Mouse (Mus musculus): ENCODE data around the gene 4933427D14Rik.

Gene 4933427D14Rik

DNA sequence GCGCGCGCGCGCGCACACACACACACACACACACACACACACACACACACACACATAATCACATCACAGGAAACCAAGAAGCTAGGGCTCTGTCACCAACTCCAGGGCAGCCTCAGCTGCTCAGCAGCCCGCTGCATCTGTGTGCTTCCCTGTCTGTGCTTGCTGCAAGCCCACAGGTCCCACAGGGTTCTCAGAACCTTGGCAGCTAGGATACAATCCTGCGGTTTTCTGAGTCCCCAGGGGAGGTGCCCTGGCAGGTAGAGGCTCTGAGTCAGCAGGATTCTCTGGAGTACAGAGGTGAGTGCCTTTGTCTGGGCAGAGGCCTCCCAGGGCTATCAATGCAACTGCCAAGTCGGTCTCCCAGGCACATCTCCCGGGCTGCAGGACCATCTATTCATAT, 64.4 kb downstream of the 4933427D14Rik start:
- no peak for DNase-seq (ENCODE audit: low read depth, low spot score)

DNA sequence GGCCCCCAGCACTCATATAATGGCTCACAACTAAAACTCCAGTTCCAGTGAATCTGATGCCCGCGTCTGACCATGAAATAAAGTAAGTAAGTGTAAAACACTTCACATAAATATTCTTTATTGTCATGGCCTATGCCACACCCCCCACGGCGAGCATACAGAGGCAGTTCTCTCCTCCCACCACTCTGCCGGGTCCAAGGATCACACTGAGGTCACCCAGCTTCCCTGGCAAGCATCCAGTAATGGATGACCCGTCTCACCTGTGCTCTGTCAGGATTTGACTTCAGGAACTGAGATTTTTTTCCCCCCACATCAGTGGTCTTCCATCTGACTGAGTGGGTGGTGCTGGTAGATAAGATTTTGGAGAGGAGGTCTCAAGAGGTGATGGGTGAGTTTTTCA, 67.1 kb downstream of the 4933427D14Rik start:
- no peak for DNase-seq (ENCODE audit: low read depth, low spot score)

DNA sequence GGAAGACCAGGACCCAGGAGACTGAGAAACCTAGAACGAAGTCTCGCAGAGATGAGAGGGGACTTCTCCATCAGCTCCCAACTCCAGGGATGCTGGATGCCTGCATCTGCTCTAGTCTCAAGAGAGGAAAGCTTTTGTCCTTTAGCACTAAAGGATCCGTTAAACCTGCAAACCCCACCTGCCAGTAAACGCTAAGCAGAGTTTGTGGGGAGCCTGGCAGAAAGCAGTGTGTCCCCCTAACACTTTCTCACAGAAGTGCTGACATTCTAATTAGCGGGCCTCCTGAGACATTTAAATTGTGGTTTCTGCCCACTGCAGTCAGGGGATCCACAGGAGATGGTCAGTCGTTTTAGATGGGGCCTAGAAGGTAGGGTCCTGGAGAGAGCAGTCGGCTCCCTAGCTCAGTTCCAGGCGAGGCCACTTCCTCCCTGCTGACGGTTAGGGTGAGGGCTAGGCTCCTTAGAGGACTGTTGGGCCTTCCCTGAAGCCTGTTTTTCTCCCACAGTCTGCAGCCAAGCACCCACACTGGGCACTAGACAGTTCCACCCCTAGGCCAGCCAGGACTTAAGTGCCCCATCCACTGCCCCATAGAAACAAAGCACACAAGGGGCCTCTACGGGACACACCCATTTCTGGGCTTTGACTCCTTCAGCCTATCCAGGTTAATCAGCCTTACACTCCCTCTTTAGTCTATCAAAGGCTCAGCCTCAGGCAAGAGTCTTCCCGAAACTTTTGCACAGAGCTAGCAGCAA, 70.9 kb downstream of the 4933427D14Rik start:
- DNase-seq (ENCODE audit: low read depth, low spot score), result no peak

DNA sequence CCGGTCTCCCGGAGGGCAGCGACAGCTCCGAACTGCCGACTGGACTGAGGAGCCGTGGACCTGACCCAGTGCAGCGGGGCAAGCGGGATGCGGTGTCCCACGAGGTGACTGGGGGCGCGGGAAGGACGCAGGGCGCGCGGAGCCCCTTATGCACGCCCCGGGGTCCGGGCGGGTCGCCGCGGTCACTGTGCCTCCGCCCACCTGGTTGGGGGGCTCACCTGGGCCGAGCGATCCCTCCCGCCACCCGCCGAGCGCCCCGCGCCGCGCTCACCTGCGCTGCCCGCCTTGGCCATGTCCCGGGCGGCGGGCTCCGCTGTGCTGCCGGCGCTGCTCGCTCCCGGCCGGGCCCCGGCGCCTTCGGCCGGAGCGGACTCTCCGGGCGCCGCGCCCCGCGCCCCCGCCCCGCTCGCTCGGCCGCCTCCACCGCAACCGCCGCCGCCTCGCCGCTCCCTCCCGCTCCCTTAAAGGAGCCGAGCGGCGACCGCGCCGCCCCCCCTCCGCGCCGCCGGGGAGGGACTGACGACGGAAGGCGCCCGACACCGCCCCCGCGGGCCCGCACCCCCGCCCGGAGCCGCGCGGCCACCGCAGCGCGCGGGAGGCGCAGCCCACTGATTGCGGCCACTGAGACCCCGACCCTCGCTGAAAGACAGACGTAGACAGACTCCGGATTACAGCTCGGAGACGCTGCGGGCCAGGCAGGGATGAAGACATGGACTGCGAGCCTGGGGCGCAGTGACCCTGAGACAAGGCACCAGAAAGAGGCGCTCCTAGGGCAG, 71.7 kb downstream of the 4933427D14Rik start, which contains the start of gene Pitpnm3:
TSS of gene Pitpnm3 (minus strand) at position 396 of the 776 bp plus-strand sequence.
- DNase-seq (ENCODE audit: low read depth, low spot score), result no peak

DNA sequence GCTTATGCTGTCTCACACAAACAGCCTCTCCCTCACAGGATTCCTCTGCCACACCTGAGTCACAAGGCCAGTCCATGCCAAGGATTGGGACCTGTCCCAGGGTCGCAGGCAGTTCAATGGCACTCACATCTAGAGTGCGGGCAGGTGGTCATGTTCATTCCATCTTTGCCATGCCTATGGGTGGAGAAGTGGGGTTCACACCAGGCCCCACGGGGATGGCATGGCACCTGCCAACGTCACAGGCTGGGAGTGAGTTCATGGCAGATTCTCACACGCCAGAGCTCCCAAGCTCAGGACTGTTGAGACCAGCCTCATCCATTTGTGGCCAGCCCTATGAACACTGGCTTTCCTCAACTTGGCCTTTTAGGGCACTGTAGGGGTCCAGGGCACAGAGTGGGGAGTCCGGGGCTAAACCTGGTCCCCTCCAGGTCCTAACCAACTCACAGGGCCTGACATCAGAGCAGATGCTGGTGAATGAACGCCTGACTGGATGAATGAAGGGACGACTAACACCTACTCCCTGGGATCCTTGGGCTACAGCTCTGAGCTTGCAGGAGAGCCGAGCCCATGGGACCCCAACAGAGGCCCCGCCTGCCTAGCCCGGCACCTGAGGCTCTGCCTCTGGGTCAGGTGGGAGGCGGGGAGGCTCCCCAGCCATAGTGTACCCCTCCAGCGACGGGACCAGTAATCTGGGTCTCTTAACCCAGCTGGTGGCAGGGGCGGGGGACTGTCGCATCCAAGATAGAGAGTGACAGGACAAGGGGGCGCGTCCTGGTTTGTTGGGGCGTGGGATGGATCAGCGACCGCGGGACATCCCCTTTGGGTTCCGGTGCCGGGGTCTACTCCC, 72.5 kb downstream of the 4933427D14Rik start:
- no peak for DNase-seq (ENCODE audit: low read depth, low spot score)

DNA sequence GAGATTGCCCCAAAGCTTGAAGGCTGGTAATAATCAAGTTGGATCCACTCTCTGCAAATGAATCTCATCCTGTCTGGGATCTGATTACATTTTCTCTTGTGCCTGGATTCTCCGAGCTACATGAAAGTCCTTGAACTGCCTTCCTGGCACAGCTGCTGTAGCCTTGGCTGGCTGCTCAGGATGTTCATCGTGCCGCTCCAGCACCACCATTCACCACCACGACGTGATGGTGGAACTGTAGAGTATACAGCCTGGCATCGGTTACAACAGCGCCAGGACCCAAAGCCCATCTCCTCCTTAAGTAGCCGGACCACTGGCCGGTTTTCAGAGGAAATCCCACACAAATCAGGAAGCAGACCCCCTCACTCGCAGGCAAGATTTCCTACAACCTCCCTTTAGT, 74.2 kb downstream of the 4933427D14Rik start:
- peak; percentile 27 for DNase-seq (ENCODE audit: low read depth, low spot score)

DNA sequence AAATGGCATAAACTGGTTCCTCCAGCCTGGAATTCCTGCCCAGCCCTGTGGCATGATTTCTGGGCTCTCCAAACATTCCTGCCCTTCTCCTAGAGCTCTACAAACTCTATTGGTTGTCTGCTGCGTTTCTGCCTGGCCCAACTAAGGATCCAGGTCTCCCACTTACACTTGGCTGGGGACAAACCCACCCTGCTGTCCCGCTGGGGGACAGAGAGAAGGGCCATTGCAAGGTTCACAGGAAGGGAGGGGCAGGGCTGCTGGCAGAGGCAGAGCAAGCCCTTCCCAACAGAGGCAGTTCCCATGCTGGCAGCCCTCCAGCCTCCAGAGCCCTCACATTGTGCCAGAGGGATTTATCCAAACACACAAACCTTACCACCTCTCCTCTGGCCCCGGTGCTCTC, 75.0 kb downstream of the 4933427D14Rik start:
- peak; percentile 40 for DNase-seq (ENCODE audit: low read depth, low spot score)

DNA sequence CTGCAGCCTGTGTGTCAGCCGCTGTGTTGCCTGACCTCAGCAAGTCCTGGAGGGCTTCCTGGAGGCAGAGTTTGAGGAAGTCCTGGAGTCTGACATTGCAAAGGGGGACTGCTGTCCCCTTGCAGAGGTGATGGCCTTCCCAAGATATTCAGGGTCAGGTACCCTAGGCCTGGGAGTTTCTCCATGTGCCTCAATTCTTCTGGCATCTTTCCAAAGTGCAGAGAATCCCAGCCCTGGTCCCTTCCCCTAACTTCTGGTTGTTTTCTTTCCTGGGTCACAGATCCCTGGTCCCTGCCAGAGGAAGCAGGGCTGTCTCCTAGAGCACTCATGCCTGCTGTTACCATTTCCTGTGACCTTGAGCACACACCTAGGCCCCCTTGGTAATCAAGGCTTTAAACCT, 75.6 kb downstream of the 4933427D14Rik start:
- DNase-seq (ENCODE audit: low read depth, low spot score), result no peak

DNA sequence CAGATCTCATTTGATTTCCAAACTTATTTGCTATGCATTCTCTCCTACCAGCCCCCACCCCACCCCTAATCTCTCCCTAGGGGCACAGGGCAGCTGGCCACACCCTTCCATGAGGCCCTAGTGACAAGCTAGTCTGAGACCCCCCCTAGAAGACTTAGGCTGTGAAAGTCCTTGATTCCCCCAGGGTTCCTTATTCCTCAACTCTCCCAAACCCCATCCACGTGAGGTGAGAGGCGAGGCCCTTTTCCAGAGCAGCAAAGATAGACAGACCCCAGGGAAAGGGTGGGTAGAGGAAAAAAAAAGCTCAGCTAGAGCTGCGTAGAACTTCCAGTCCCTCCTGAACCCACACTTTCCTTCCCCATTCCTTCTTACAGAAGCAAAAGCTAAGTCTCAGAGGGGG, 76.4 kb downstream of the 4933427D14Rik start:
- DNase-seq (ENCODE audit: low read depth, low spot score), result no peak

DNA sequence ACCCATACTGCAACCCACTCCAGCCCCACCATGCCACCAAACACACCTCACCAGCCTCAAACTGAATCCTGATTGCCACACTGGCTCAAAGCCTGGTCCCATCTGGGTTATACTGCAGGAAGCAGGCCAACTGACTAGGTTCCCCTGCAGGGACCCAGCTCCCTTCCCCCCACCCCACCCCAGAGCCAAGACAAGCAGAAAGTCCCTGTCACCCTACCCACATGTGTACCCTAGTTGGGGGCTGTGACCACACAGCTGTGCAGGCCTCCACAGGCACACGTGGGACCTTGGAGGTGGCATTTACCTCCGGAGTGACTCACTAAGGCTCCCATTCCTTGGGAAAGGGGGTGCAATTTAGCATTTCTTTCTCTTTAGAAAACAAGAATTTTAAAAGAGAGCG, 76.8 kb downstream of the 4933427D14Rik start:
- no peak for DNase-seq (ENCODE audit: low read depth, low spot score)

DNA sequence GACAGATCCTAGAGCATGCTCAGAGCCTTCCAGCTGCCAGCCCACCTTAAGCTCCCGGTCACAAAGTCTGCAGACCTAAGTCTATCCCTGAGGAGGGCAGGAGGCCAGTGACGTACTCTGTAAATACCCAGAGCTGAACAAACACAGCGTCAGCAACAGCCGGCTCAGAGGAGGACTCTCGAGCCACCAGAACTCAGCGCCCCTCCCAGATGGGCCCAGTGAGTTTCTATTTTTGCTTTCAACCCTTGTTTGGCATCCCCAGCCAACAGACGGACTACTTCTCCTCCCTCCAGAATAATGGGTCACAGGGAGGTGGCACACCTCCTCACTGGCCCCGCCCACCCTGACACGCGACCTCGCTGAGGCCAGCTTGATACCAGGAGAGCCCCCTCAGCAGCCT, 77.2 kb downstream of the 4933427D14Rik start:
- peak; percentile 80 for DNase-seq (ENCODE audit: low read depth, low spot score)

DNA sequence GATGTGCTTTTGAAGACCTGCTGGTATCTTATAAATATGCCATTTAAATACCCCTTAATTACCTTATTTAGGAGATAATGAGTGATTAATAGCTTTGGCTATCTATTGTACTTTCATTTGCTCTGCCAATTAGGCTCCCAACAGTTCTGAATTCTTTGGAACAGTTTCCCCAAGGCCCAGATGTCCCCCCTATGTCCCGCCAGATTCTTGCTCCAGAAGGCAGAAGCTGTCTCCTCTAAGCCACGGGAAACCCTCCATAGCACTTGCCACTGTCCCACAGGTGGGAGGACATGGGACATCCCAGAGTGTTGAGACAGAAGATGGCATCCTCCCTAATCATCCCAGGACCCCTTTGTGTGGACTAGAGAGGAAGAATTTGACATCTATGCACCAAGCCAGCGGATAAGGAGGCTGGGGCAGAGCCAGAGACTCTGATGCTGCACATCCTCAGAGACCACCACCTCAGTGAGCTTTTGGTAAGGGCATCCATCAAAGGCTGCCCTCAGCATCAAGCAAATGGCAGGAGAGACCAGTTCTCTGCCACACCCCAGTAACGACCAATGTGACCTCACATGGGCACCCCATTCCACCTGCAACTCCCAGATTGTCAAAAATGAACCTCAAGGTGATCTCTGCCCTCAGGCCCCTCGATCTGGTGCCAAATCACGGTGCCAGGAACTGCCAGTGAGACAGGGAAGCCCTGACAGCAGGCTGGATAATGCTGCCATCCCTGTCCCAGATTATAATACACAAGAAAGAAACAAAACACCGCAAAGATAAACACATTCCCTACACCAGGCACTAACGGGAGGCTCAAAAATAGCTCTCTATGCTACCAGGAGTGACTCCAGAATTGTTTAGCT, 78.0 kb downstream of the 4933427D14Rik start:
- no peak for DNase-seq (ENCODE audit: low read depth, low spot score)

DNA sequence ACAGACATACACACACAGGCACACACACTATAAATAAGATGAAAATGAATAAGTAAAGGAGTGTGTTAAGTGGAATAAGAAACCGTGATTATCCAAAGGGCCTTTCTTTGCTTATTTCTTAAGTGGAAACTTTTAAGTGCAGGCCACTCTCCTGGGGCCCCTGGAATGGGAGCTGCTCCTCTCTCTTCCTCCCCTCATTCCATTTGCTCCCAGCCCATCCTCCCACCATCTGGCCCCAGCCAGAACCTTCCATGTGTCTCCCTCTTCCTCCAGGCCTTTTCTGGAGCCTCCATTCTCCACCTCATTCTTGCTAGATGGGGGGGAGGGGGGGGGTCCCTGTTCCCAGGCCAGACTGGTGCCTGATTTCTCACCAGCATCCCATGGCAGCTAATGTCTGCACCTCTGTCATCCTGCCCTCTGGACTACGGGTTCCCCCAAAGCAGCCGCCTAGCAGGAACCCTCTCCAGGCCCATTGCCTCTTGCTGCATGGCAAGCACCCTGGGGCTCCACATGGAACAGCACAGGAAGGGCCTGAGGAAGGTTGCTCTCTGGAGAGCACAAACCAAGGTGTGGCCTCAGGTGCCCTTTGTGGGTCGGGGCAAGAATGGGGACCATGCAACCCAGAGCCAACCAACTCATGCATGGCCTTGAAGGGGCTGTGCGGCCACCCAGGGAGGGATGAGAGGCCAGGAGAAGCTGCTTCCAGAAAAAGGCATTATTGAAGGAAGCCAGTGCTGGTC, 79.6 kb downstream of the 4933427D14Rik start:
- no peak for DNase-seq (ENCODE audit: low read depth, low spot score)

DNA sequence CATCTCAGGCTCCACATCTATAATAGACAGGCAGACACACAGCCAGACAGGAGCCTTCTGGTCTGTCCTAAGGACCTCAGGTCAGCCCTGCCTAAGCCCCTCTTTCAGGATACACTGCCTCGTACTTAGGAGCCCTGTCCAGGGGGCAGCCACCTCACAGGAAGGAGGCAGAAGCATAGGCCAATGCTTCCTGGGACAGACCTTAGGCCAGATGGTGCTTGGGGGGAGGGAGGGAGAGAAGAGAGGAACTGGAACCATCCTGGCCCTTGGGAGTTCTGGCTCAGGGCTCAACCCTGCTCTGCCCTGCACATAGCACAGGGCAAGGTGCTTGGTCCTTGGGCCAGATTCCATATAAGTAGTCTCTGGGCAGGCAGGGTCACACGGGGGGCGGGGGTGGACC, 81.5 kb downstream of the 4933427D14Rik start:
- DNase-seq (ENCODE audit: low read depth, low spot score), result no peak

DNA sequence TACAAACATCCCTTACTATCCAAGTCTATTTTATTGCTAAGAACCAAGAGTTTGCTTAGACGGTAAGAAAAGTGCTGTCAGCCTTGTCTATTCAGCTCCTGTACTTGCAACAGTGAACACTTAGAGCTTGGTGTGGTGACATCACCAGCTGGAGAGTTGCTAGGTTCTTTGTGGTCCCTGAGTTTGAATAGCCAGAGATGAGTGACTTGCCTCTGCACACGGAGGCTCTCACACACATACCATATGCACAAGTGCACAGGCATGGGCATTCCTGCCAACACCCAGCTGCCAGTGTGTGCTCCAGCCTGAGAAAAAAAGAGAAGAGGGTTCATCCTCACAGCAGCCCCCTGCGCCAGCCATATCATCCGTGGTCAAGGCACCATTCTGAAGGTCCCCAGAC, 83.7 kb downstream of the 4933427D14Rik start:
- no peak for DNase-seq (ENCODE audit: low read depth, low spot score)

DNA sequence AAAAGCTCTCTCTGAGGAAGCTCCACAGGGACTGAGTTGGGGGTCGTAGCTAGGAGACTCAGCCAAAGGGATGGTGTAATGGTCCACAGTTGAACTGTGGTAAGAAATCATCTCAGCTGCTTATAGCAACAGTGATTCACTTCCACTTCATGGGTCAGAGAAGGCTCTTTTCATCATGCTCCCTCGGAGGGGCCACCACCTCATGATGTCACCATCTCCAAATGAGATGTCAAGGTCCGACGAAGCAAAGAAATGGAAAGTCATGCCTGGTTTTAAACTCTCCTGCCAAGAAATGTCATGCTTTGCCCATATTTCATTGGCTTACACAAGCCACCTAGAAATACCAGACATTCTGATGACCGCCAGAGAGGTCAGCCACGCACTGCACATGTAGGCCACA, 86.9 kb downstream of the 4933427D14Rik start:
- DNase-seq (ENCODE audit: low read depth, low spot score), result no peak

DNA sequence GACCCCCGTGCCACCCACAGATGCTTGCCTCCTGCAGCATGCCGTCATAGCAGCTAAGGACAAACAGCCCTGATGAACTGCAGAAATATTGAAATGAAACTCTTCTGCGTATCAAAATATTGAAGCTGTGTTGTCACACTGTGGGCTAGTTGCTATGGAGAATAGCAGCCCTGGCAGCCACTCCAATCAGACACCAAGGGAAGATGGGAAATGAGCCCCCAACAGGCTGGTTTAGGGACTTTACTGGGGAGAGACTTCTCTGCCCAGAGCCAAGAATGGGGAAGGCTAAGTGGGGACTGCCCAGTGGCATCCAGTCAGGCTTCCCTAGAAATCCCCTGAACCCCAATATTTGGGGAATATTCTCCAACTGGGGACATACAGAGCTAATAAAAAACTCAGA, 88.6 kb downstream of the 4933427D14Rik start:
- DNase-seq (ENCODE audit: low read depth, low spot score), result no peak

DNA sequence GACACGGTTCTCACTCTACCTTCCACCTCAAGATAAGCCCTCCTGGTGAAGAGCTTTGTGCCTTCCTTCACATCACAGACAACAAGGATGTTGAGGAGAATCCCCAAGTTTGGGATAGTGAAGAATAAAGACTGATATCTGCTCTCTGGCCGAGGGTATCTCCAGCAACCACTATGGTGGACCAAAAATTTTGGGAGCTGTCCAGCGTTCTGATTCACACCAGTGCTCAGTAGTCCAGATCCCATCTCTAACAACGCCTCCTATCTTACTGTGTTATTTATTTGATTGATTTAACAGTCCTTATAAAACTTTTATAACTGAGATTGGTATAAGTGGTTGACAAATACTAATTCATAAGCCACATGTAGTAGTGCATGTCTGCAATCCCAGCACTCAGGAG, 94.0 kb downstream of the 4933427D14Rik start:
- DNase-seq (ENCODE audit: low read depth, low spot score), result no peak

DNA sequence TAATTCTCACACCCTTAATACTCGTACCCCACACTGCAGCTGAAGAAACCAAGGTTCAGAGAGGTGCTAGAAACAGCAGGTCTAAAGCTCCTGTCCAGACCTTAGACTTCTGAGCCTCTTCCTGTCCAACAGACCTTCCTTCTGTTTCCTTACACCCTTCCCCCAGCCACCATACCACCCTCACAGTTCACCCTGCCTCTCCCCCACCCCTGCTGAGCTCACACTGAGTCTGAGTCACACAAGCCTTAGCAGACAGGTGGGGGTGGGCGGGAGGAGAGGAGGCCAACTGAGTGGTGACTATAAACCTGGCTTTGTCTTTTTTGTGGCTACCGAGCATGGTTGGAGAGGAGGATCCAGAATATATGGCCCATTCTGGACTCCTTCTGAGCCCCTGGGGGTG, 96.5 kb downstream of the 4933427D14Rik start:
- DNase-seq (ENCODE audit: low read depth, low spot score), result no peak

DNA sequence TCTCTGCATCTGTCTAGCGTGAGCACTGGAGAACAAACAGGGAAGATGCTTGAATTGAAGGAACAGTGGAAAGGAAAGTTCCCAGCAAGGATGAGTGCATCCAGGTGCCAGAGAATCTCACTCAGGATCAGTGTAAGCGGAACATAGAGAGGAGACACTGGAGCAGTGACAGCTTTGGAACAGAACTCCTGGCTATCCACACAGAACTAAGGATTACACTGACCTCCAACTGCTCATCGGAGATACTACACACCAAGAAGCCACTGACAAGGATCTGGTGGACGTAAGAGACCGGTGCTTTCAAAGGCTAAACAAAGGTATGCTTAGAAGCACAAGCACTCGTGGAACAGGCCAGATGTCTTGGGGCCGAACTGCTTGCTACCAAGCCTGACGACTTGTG, 103.0 kb downstream of the 4933427D14Rik start:
- DNase-seq (ENCODE audit: low read depth, low spot score), result no peak

Measured in skeletal muscle tissue, adult 2 months (tissue).